Mouse (Mus musculus): ENCODE data around the gene Syk. TPM values are rescaled to one million over a fixed set of nuclear protein-coding genes. Genes with fewer than 3 reads are reported as not detected.

Syk gene
- polyA plus RNA-seq, 1 experiment from 2014 or later, result 1.8 TPM

GRCm38 (mm10) chr13:52646566-52646965 is 63.6 kb downstream of the Syk start:
- Histone ChIP-seq H3K36me3 (no peaks in the 10 kb centered on the region), H3K27ac (no peak overlapping the region), H3K4me3 (no peak overlapping the region), H3K4me1 (replicated peaks) (peaks cover 10% of the 10 kb centered on the region), H3K27me3 (no peaks in the 10 kb centered on the region), H3K9ac (no peak overlapping the region), H3K4me2 (no peak overlapping the region), H3K9me3 (no peaks in the 10 kb centered on the region)
- ATAC-seq (ENCODE audit: low FRiP score), result no peak
- 92% methylated on average over 3 of the region's 3 CpGs for WGBS

- no peak for ATAC-seq (ENCODE audit: low FRiP score)
- H3K4me3 ChIP-seq, result no peak overlapping the region
These were observed 65.2 kb downstream of the Syk start for GRCm38 (mm10) chr13:52647996-52648712.

GRCm38 (mm10) chr13:52649791-52650418 is 66.9 kb downstream of the Syk start:
- no peak for ATAC-seq (ENCODE audit: low FRiP score)
- H3K27ac ChIP-seq, result no peak overlapping the region
- WGBS, result 96% methylated on average over 6 of the region's 6 CpGs
- H3K9me3 ChIP-seq, result no peaks in the 10 kb centered on the region
- H3K9ac ChIP-seq, result no peak overlapping the region
- H3K27me3 ChIP-seq, result no peaks in the 10 kb centered on the region
- no peak overlapping the region for H3K4me3 ChIP-seq
- no peak overlapping the region for H3K4me2 ChIP-seq
- H3K4me1 ChIP-seq (replicated peaks), result peaks cover 10% of the 10 kb centered on the region
- H3K36me3 ChIP-seq, result no peaks in the 10 kb centered on the region

More at GRCm38 (mm10) chr13:52647996-52648712, 65.2 kb downstream of the Syk start:
- WGBS, result 48% methylated on average over 11 of the region's 11 CpGs
- H3K4me2 ChIP-seq, result no peak overlapping the region
- H3K27ac ChIP-seq, result no peak overlapping the region
- peaks cover 10% of the 10 kb centered on the region for H3K4me1 ChIP-seq (replicated peaks)
- H3K36me3 ChIP-seq, result no peaks in the 10 kb centered on the region
- no peaks in the 10 kb centered on the region for H3K27me3 ChIP-seq
- H3K9me3 ChIP-seq, result no peaks in the 10 kb centered on the region
- peak overlapping the region; percentile 36; the same call in 1 of the 2 replicates for H3K9ac ChIP-seq

- no peak overlapping the region for H3K9ac ChIP-seq
- WGBS, result 53% methylated on average over 11 of the region's 12 CpGs
- H3K36me3 ChIP-seq, result no peaks in the 10 kb centered on the region
- peaks cover 9% of the 10 kb centered on the region; the same call in 1 of the 2 replicates for H3K27me3 ChIP-seq
- H3K4me2 ChIP-seq, result no peak overlapping the region
- no peak for ATAC-seq (ENCODE audit: low FRiP score)
- no peaks in the 10 kb centered on the region for H3K9me3 ChIP-seq
- H3K4me1 ChIP-seq (replicated peaks), result peaks cover 10% of the 10 kb centered on the region
- no peak overlapping the region for H3K27ac ChIP-seq
- no peak overlapping the region for H3K4me3 ChIP-seq
These were observed 68.6 kb downstream of the Syk start for GRCm38 (mm10) chr13:52651383-52652252.

- WGBS, result 87% methylated on average over 8 of the region's 8 CpGs
- Histone ChIP-seq H3K9ac (no peak overlapping the region), H3K9me3 (no peaks in the 10 kb centered on the region), H3K4me2 (no peak overlapping the region), H3K4me3 (no peak overlapping the region), H3K27ac (no peak overlapping the region), H3K36me3 (no peaks in the 10 kb centered on the region), H3K4me1 (replicated peaks) (peaks cover 10% of the 10 kb centered on the region), H3K27me3 (peaks cover 9% of the 10 kb centered on the region; the same call in 1 of the 2 replicates)
- no peak for ATAC-seq (ENCODE audit: low FRiP score)
These were observed 69.3 kb downstream of the Syk start for GRCm38 (mm10) chr13:52652253-52652628.

GRCm38 (mm10) chr13:52654081-52654829 is 71.3 kb downstream of the Syk start:
- 80% methylated on average over 12 of the region's 12 CpGs for WGBS
- Histone ChIP-seq H3K4me3 (no peak overlapping the region), H3K4me2 (no peak overlapping the region), H3K4me1 (replicated peaks) (no peaks in the 10 kb centered on the region), H3K9me3 (no peaks in the 10 kb centered on the region), H3K27me3 (peaks cover 9% of the 10 kb centered on the region; the same call in 1 of the 2 replicates), H3K36me3 (no peaks in the 10 kb centered on the region), H3K9ac (no peak overlapping the region), H3K27ac (no peak overlapping the region)
- ATAC-seq (ENCODE audit: low FRiP score), result no peak

- Histone ChIP-seq H3K27me3 (peaks cover 9% of the 10 kb centered on the region; the same call in 1 of the 2 replicates), H3K9me3 (no peaks in the 10 kb centered on the region), H3K4me3 (no peak overlapping the region), H3K27ac (no peak overlapping the region), H3K36me3 (no peaks in the 10 kb centered on the region), H3K4me1 (replicated peaks) (0 out of 2 replicates have a peak, but pooled peaks cover 2% of the 10 kb centered on the region), H3K9ac (no peak overlapping the region), H3K4me2 (no peak overlapping the region)
- WGBS, result 39% methylated on average over 9 of the region's 9 CpGs
- ATAC-seq (ENCODE audit: low FRiP score), result no peak
These were observed 71.9 kb downstream of the Syk start for GRCm38 (mm10) chr13:52654830-52655308.

GRCm38 (mm10) chr13:52657966-52658365 is 75.0 kb downstream of the Syk start:
- no peak overlapping the region for H3K9ac ChIP-seq
- H3K27ac ChIP-seq, result no peak overlapping the region
- no peak for ATAC-seq (ENCODE audit: low FRiP score)
- 0 out of 2 replicates have a peak, but pooled peaks cover 6% of the 10 kb centered on the region for H3K4me1 ChIP-seq (replicated peaks)
- peaks cover 9% of the 10 kb centered on the region; the same call in 1 of the 2 replicates for H3K27me3 ChIP-seq
- H3K4me2 ChIP-seq, result no peak overlapping the region
- H3K9me3 ChIP-seq, result no peaks in the 10 kb centered on the region
- 88% methylated on average over 7 of the region's 7 CpGs for WGBS
- H3K4me3 ChIP-seq, result no peak overlapping the region
- no peaks in the 10 kb centered on the region for H3K36me3 ChIP-seq

GRCm38 (mm10) chr13:52658477-52658876 is 75.5 kb downstream of the Syk start:
- WGBS, result 16% methylated on average over 8 of the region's 8 CpGs
- peaks cover 9% of the 10 kb centered on the region; the same call in 1 of the 2 replicates for H3K27me3 ChIP-seq
- H3K9ac ChIP-seq, result no peak overlapping the region
- H3K4me3 ChIP-seq, result no peak overlapping the region
- H3K36me3 ChIP-seq, result no peaks in the 10 kb centered on the region
- no peak overlapping the region for H3K27ac ChIP-seq
- no peak overlapping the region for H3K4me2 ChIP-seq
- no peak for ATAC-seq (ENCODE audit: low FRiP score)
- no peaks in the 10 kb centered on the region for H3K9me3 ChIP-seq
- 0 out of 2 replicates have a peak, but pooled peaks cover 6% of the 10 kb centered on the region for H3K4me1 ChIP-seq (replicated peaks)

- 0 out of 2 replicates have a peak, but pooled peaks cover 6% of the 10 kb centered on the region for H3K4me1 ChIP-seq (replicated peaks)
- no peaks in the 10 kb centered on the region for H3K9me3 ChIP-seq
- WGBS, result 90% methylated on average over 11 of the region's 11 CpGs
- H3K27ac ChIP-seq, result no peak overlapping the region
- H3K9ac ChIP-seq, result no peak overlapping the region
- no peaks in the 10 kb centered on the region for H3K36me3 ChIP-seq
- ATAC-seq (ENCODE audit: low FRiP score), result no peak
- no peak overlapping the region for H3K4me3 ChIP-seq
- no peak overlapping the region for H3K4me2 ChIP-seq
- H3K27me3 ChIP-seq, result peaks cover 9% of the 10 kb centered on the region; the same call in 1 of the 2 replicates
These were observed 76.2 kb downstream of the Syk start for GRCm38 (mm10) chr13:52659171-52659665.

GRCm38 (mm10) chr13:52669889-52670288 is 86.9 kb downstream of the Syk start:
- no peak overlapping the region for H3K27ac ChIP-seq
- WGBS, result 76% methylated on average over 3 of the region's 3 CpGs
- H3K27me3 ChIP-seq, result no peaks in the 10 kb centered on the region; the same call in 1 of the 2 replicates
- H3K4me3 ChIP-seq, result no peak overlapping the region
- H3K4me2 ChIP-seq, result no peak overlapping the region
- H3K9me3 ChIP-seq, result no peaks in the 10 kb centered on the region
- no peak overlapping the region for H3K9ac ChIP-seq
- no peaks in the 10 kb centered on the region for H3K36me3 ChIP-seq
- no peak for ATAC-seq (ENCODE audit: low FRiP score)
- no peaks in the 10 kb centered on the region for H3K4me1 ChIP-seq (replicated peaks)
